Mouse (Mus musculus) heart, adult 2 months (tissue): ENCODE measurements around the gene Hecw1.

Experiments used
- CTCF ChIP-seq: fragments of 200-600 bp; IDR thresholded peaks from 2 replicates; pipeline ENCODE4 v1.8.1; 2022; ENCODE audit warnings: antibody characterized with exemption, mild to moderate bottlenecking, moderate library complexity
- EP300 ChIP-seq: fragments of 200-500 bp; IDR thresholded peaks from 2 replicates; pipeline ENCODE4 v1.6.1; 2011; ENCODE audit warnings: low read depth, low read length, control low read depth; ENCODE audit not compliant: insufficient read depth

GRCm38 (mm10) chr13:14496954-14497353 is 26.1 kb downstream of the Hecw1 start:
- TF ChIP-seq CTCF (no peak), EP300 (no peak)
